Mouse (Mus musculus): ENCODE measurements around the gene Tmem235. TPM values are rescaled to one million over a fixed set of nuclear protein-coding genes. Genes with fewer than 3 reads are reported as not detected.

Gene Tmem235
- polyA plus RNA-seq, 1 experiment from 2014 or later = not detected

GRCm38 (mm10) chr11:117870688-117871365 lies 10.3 kb downstream of the Tmem235 start:
- peaks cover 12% of the 10 kb centered on the region for H3K4me1 ChIP-seq (ENCODE audit: control insufficient read depth, insufficient read depth, low read length)
- no peak overlapping the region for H3K27ac ChIP-seq (ENCODE audit: low read depth, low read length)
- no peaks in the 10 kb centered on the region for H3K36me3 ChIP-seq (ENCODE audit: control insufficient read depth, insufficient read depth, low read length)
- H3K4me3 ChIP-seq (ENCODE audit: low read depth, low read length) = no peak overlapping the region
- ATAC-seq (ENCODE audit: insufficient read depth, low FRiP score, low TSS enrichment) (no peak), DNase-seq (ENCODE audit: low spot score) (peak; percentile 74)
- 37% methylated on average over 12 of the region's 12 CpGs for WGBS
- no peaks in the 10 kb centered on the region for H3K27me3 ChIP-seq (ENCODE audit: control insufficient read depth, insufficient read depth, low read length)
- H3K9ac ChIP-seq (ENCODE audit: low read length) = no peak overlapping the region
- H3K4me2 ChIP-seq (ENCODE audit: low read depth) = no peak overlapping the region
- no peaks in the 10 kb centered on the region for H3K9me3 ChIP-seq (ENCODE audit: control insufficient read depth, low read length)

GRCm38 (mm10) chr11:117871376-117871775 lies 10.8 kb downstream of the Tmem235 start:
- DNase-seq (ENCODE audit: low spot score) = no peak
- H3K9ac ChIP-seq (ENCODE audit: low read length) = no peak overlapping the region
- H3K27ac ChIP-seq (ENCODE audit: low read depth, low read length) = no peak overlapping the region
- 69% methylated on average over 5 of the region's 5 CpGs for WGBS
- no peak overlapping the region for H3K4me3 ChIP-seq (ENCODE audit: low read depth, low read length)
- no peaks in the 10 kb centered on the region for H3K27me3 ChIP-seq (ENCODE audit: control insufficient read depth, insufficient read depth, low read length)
- peaks cover 8% of the 10 kb centered on the region for H3K4me1 ChIP-seq (ENCODE audit: control insufficient read depth, insufficient read depth, low read length)
- no peak for ATAC-seq (ENCODE audit: insufficient read depth, low FRiP score, low TSS enrichment)
- no peaks in the 10 kb centered on the region for H3K9me3 ChIP-seq (ENCODE audit: control insufficient read depth, low read length)
- no peaks in the 10 kb centered on the region for H3K36me3 ChIP-seq (ENCODE audit: control insufficient read depth, insufficient read depth, low read length)
- no peak overlapping the region for H3K4me2 ChIP-seq (ENCODE audit: low read depth)

DNA sequence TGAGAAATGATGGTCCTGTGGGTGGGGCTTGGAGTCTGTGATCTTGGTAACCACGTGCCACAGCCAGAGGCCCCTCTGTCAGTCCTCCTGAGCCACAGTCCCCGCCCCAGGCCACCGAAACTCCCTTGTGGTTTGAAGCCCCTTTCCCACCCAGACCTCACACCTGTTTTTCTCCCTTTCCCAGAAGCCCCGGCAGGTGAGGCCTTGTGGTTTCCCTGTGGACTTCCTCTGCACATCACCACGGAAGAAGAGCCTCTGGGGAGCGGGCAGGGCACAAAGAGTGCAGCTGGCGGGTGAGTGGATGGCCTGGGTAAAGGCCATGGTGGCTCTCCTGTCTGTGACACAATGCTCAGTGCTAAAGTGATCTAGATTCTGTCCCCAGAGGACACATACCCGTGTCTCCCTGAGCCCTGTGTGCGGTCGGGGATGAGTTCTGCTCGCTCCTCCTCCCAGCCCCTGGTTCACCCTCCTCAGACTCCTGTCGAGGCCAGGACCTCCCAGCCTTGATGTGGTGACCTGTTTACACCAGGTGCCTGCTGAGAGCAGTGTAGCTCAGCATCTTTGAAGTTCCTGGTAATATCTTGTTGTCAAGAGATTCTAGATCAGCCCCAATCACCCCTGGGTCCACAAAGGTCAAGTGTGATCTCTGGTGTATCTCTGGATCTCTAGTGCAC lies 11.5 kb downstream of the Tmem235 start:
- no peaks in the 10 kb centered on the region for H3K9me3 ChIP-seq (ENCODE audit: control insufficient read depth, low read length)
- no peaks in the 10 kb centered on the region for H3K36me3 ChIP-seq (ENCODE audit: control insufficient read depth, insufficient read depth, low read length)
- H3K27me3 ChIP-seq (ENCODE audit: control insufficient read depth, insufficient read depth, low read length) = no peaks in the 10 kb centered on the region
- ATAC-seq (ENCODE audit: insufficient read depth, low FRiP score, low TSS enrichment) (no peak), DNase-seq (ENCODE audit: low spot score) (no peak)
- no peak overlapping the region for H3K27ac ChIP-seq (ENCODE audit: low read depth, low read length)
- no peak overlapping the region for H3K9ac ChIP-seq (ENCODE audit: low read length)
- H3K4me3 ChIP-seq (ENCODE audit: low read depth, low read length) = no peak overlapping the region
- H3K4me2 ChIP-seq (ENCODE audit: low read depth) = no peak overlapping the region
- WGBS = 57% methylated on average over 12 of the region's 12 CpGs
- H3K4me1 ChIP-seq (ENCODE audit: control insufficient read depth, insufficient read depth, low read length) = peaks cover 6% of the 10 kb centered on the region

GRCm38 (mm10) chr11:117872861-117873608 lies 12.5 kb downstream of the Tmem235 start, which contains the start of gene Tha1:
TSS of gene Tha1 (minus strand) at chr11:117873481.
- H3K9ac ChIP-seq (ENCODE audit: low read length) = peak within 1 kb of the TSS; percentile 72
- H3K9me3 ChIP-seq (ENCODE audit: control insufficient read depth, low read length) = no peaks in the 10 kb centered on the region
- H3K4me3 ChIP-seq (ENCODE audit: low read depth, low read length) = peak within 1 kb of the TSS; percentile 77
- WGBS = 2% methylated on average over 51 of the region's 51 CpGs
- ATAC-seq (ENCODE audit: insufficient read depth, low FRiP score, low TSS enrichment) (peak; percentile 53; the same call in 1 of the 2 replicates), DNase-seq (ENCODE audit: low spot score) (peak; percentile 82)
- H3K27ac ChIP-seq (ENCODE audit: low read depth, low read length) = no peak within 1 kb of the TSS
- H3K36me3 ChIP-seq (ENCODE audit: control insufficient read depth, insufficient read depth, low read length) = no peaks in the 10 kb centered on the region
- H3K4me2 ChIP-seq (ENCODE audit: low read depth) = peak within 1 kb of the TSS; percentile 98
- peaks cover 6% of the 10 kb centered on the region for H3K4me1 ChIP-seq (ENCODE audit: control insufficient read depth, insufficient read depth, low read length)
- no peaks in the 10 kb centered on the region for H3K27me3 ChIP-seq (ENCODE audit: control insufficient read depth, insufficient read depth, low read length)

GRCm38 (mm10) chr11:117874419-117874818 lies 13.9 kb downstream of the Tmem235 start:
- DNase-seq (ENCODE audit: low spot score) = no peak
- Histone ChIP-seq H3K9ac (ENCODE audit: low read length) (no peak overlapping the region), H3K9me3 (ENCODE audit: control insufficient read depth, low read length) (no peaks in the 10 kb centered on the region), H3K27me3 (ENCODE audit: control insufficient read depth, insufficient read depth, low read length) (no peaks in the 10 kb centered on the region), H3K4me1 (ENCODE audit: control insufficient read depth, insufficient read depth, low read length) (peaks cover 9% of the 10 kb centered on the region), H3K4me3 (ENCODE audit: low read depth, low read length) (no peak overlapping the region), H3K27ac (ENCODE audit: low read depth, low read length) (no peak overlapping the region), H3K36me3 (ENCODE audit: control insufficient read depth, insufficient read depth, low read length) (no peaks in the 10 kb centered on the region), H3K4me2 (ENCODE audit: low read depth) (no peak overlapping the region)
- ATAC-seq (ENCODE audit: insufficient read depth, low FRiP score, low TSS enrichment) = no peak
- 62% methylated on average over 4 of the region's 4 CpGs for WGBS

GRCm38 (mm10) chr11:117875681-117876080 lies 15.1 kb downstream of the Tmem235 start:
- H3K4me1 ChIP-seq (ENCODE audit: control insufficient read depth, insufficient read depth, low read length) = peaks cover 9% of the 10 kb centered on the region
- H3K27ac ChIP-seq (ENCODE audit: low read depth, low read length) = no peak overlapping the region
- H3K4me2 ChIP-seq (ENCODE audit: low read depth) = no peak overlapping the region
- no peaks in the 10 kb centered on the region for H3K27me3 ChIP-seq (ENCODE audit: control insufficient read depth, insufficient read depth, low read length)
- H3K9me3 ChIP-seq (ENCODE audit: control insufficient read depth, low read length) = no peaks in the 10 kb centered on the region
- ATAC-seq (ENCODE audit: insufficient read depth, low FRiP score, low TSS enrichment) = no peak
- H3K4me3 ChIP-seq (ENCODE audit: low read depth, low read length) = no peak overlapping the region
- 0 out of 2 replicates have a peak overlapping the region, but pooled peaks have one; percentile 10 for H3K9ac ChIP-seq (ENCODE audit: low read length)
- WGBS = 20% methylated on average over 6 of the region's 6 CpGs
- no peaks in the 10 kb centered on the region for H3K36me3 ChIP-seq (ENCODE audit: control insufficient read depth, insufficient read depth, low read length)
- DNase-seq (ENCODE audit: low spot score) = no peak

- ATAC-seq (ENCODE audit: insufficient read depth, low FRiP score, low TSS enrichment) = no peak
- peaks cover 5% of the 10 kb centered on the region for H3K4me1 ChIP-seq (ENCODE audit: control insufficient read depth, insufficient read depth, low read length)
Observed at GRCm38 (mm10) chr11:117877917-117878745, 17.6 kb downstream of the Tmem235 start.

GRCm38 (mm10) chr11:117878892-117879291 lies 18.3 kb downstream of the Tmem235 start:
- no peak for ATAC-seq (ENCODE audit: insufficient read depth, low FRiP score, low TSS enrichment)
- no peak for DNase-seq (ENCODE audit: low spot score)

More at GRCm38 (mm10) chr11:117877917-117878745, 17.6 kb downstream of the Tmem235 start:
- Histone ChIP-seq H3K4me3 (ENCODE audit: low read depth, low read length) (no peak overlapping the region), H3K27me3 (ENCODE audit: control insufficient read depth, insufficient read depth, low read length) (no peaks in the 10 kb centered on the region), H3K4me2 (ENCODE audit: low read depth) (no peak overlapping the region), H3K9ac (ENCODE audit: low read length) (no peak overlapping the region), H3K36me3 (ENCODE audit: control insufficient read depth, insufficient read depth, low read length) (no peaks in the 10 kb centered on the region), H3K9me3 (ENCODE audit: control insufficient read depth, low read length) (no peaks in the 10 kb centered on the region), H3K27ac (ENCODE audit: low read depth, low read length) (no peak overlapping the region; the same call in 1 of the 2 replicates)
- no peak for DNase-seq (ENCODE audit: low spot score)
- WGBS = 35% methylated on average over 13 of the region's 13 CpGs

More at GRCm38 (mm10) chr11:117878892-117879291, 18.3 kb downstream of the Tmem235 start:
- Histone ChIP-seq H3K27me3 (ENCODE audit: control insufficient read depth, insufficient read depth, low read length) (no peaks in the 10 kb centered on the region), H3K4me3 (ENCODE audit: low read depth, low read length) (no peak overlapping the region), H3K27ac (ENCODE audit: low read depth, low read length) (no peak overlapping the region; the same call in 1 of the 2 replicates), H3K9ac (ENCODE audit: low read length) (no peak overlapping the region), H3K4me1 (ENCODE audit: control insufficient read depth, insufficient read depth, low read length) (peaks cover 5% of the 10 kb centered on the region), H3K4me2 (ENCODE audit: low read depth) (no peak overlapping the region), H3K36me3 (ENCODE audit: control insufficient read depth, insufficient read depth, low read length) (no peaks in the 10 kb centered on the region), H3K9me3 (ENCODE audit: control insufficient read depth, low read length) (no peaks in the 10 kb centered on the region)
- WGBS = 39% methylated on average over 8 of the region's 8 CpGs
